Mouse (Mus musculus) bone marrow macrophage, adult 2 months (primary cell): ENCODE data around the gene Tma16.

Source experiments
- CTCF ChIP-seq: IDR thresholded peaks from 2 replicates; pipeline ENCODE4 v1.5.1; 2012; ENCODE audit warnings: low read depth, mild to moderate bottlenecking, low read length, moderate library complexity
- POLR2A ChIP-seq: IDR thresholded peaks from 2 replicates; pipeline ENCODE4 v1.6.1; 2012; ENCODE audit warnings: mild to moderate bottlenecking, low read depth, low read length, borderline replicate concordance

GRCm38 (mm10) chr8:66445351-66445750 lies 41.0 kb downstream of the Tma16 start:
- TF ChIP-seq CTCF = no peak
- no peak for TF ChIP-seq POLR2A
